Mouse (Mus musculus) limb, embryonic 12.5 days (tissue): ENCODE measurements at regions not wholly inside any gene's neighbourhood (a gene's known extent, or its start where the extent isn't known, plus 50 kb on each side); places are given as distances from the start of the nearest gene placed in this dataset.

ENCODE experiments used
- ATAC-seq: fragments of 200-750 bp; cut with Nextera tagmentation; 2 replicates; pipeline ENCODE4 v1.8.0; 2017; ENCODE audit warnings: low read depth, moderate TSS enrichment; ENCODE audit not compliant: insufficient number of reproducible peaks, insufficient read depth, low FRiP score, low TSS enrichment
- H3K27ac ChIP-seq: fragments of 300-500 bp; sonication (generic); 2 replicates; pipeline ENCODE4 v1.5.1; 2016; ENCODE audit warnings: mild to moderate bottlenecking, moderate library complexity
- H3K27me3 ChIP-seq: fragments of 300-500 bp; sonication (generic); 2 replicates; pipeline ENCODE4 v1.6.1; 2016; ENCODE audit warnings: mild to moderate bottlenecking, moderate library complexity
- H3K36me3 ChIP-seq: fragments of 300-500 bp; sonication (generic); 2 replicates; pipeline ENCODE4 v1.6.1; 2016; ENCODE audit warnings: mild to moderate bottlenecking, moderate library complexity
- H3K4me1 ChIP-seq: fragments of 300-500 bp; sonication (generic); replicated peaks from 2 replicates; pipeline ENCODE4 v1.6.1; 2016
- H3K4me2 ChIP-seq: fragments of 300-500 bp; sonication (generic); 2 replicates; pipeline ENCODE4 v1.6.1; 2016; ENCODE audit warnings: mild to moderate bottlenecking, moderate library complexity
- H3K4me3 ChIP-seq: fragments of 300-500 bp; sonication (generic); replicated peaks from 2 replicates; pipeline ENCODE4 v1.5.1; 2016; ENCODE audit warnings: mild to moderate bottlenecking
- H3K9ac ChIP-seq: fragments of 300-500 bp; sonication (generic); replicated peaks from 2 replicates; pipeline ENCODE4 v1.6.1; 2016; ENCODE audit warnings: mild to moderate bottlenecking, moderate library complexity
- H3K9me3 ChIP-seq: fragments of 300-500 bp; sonication (generic); 2 replicates; pipeline ENCODE4 v1.6.1; 2016; ENCODE audit warnings: mild to moderate bottlenecking, moderate library complexity
- WGBS: fragments of 180-500 bp; shearing (Covaris S2); methylation state at CpG from one replicate; pipeline ENCODE4 v1.1.7; 2016; 5-methylcytosine and 5-hydroxymethylcytosine counted together

- H3K4me2 ChIP-seq = no peak overlapping the region
- H3K27me3 ChIP-seq = no peaks in the 10 kb centered on the region
- no peaks in the 10 kb centered on the region for H3K36me3 ChIP-seq
- no peak overlapping the region for H3K27ac ChIP-seq
- 60% methylated on average over 6 of the region's 6 CpGs for WGBS
- no peaks in the 10 kb centered on the region for H3K4me1 ChIP-seq
- no peak overlapping the region for H3K9ac ChIP-seq
- no peak for ATAC-seq
- H3K9me3 ChIP-seq = 0 out of 2 replicates have a peak, but pooled peaks cover 4% of the 10 kb centered on the region
- no peak overlapping the region for H3K4me3 ChIP-seq
These were observed 87.1 kb upstream of the Gm10260 start for GRCm38 (mm10) chr13:97847561-97847960.

- 91% methylated on average over 5 of the region's 5 CpGs for WGBS
- ATAC-seq = no peak
- Histone ChIP-seq H3K9me3 (0 out of 2 replicates have a peak, but pooled peaks cover 4% of the 10 kb centered on the region), H3K36me3 (no peaks in the 10 kb centered on the region), H3K4me3 (no peak overlapping the region), H3K9ac (no peak overlapping the region), H3K4me1 (peaks cover 3% of the 10 kb centered on the region), H3K27me3 (no peaks in the 10 kb centered on the region), H3K27ac (no peak overlapping the region), H3K4me2 (no peak overlapping the region)
These were observed 84.7 kb upstream of the Gm10260 start for GRCm38 (mm10) chr13:97845148-97845547.

GRCm38 (mm10) chr13:97842801-97843200, 82.4 kb upstream of the Gm10260 start:
- Histone ChIP-seq H3K27me3 (no peaks in the 10 kb centered on the region), H3K27ac (no peak overlapping the region), H3K4me3 (no peak overlapping the region), H3K36me3 (no peaks in the 10 kb centered on the region), H3K9ac (no peak overlapping the region), H3K4me2 (no peak overlapping the region), H3K9me3 (0 out of 2 replicates have a peak, but pooled peaks cover 4% of the 10 kb centered on the region), H3K4me1 (peaks cover 15% of the 10 kb centered on the region)
- WGBS = 77% methylated on average over 5 of the region's 5 CpGs
- no peak for ATAC-seq

- Histone ChIP-seq H3K27me3 (no peaks in the 10 kb centered on the region), H3K4me1 (peaks cover 19% of the 10 kb centered on the region), H3K27ac (no peak overlapping the region), H3K9me3 (0 out of 2 replicates have a peak, but pooled peaks cover 4% of the 10 kb centered on the region), H3K4me2 (no peak overlapping the region), H3K9ac (no peak overlapping the region), H3K36me3 (no peaks in the 10 kb centered on the region), H3K4me3 (no peak overlapping the region)
- ATAC-seq = no peak
- WGBS = 95% methylated on average over 7 of the region's 7 CpGs
These were observed 81.1 kb upstream of the Gm10260 start for GRCm38 (mm10) chr13:97841503-97841902.

GRCm38 (mm10) chr13:97839617-97840308, 79.3 kb upstream of the Gm10260 start:
- Histone ChIP-seq H3K4me2 (peak overlapping the region; percentile 0; the same call in 1 of the 2 replicates), H3K27me3 (no peaks in the 10 kb centered on the region), H3K36me3 (no peaks in the 10 kb centered on the region), H3K9ac (no peak overlapping the region), H3K4me1 (peaks cover 19% of the 10 kb centered on the region), H3K4me3 (no peak overlapping the region), H3K9me3 (0 out of 2 replicates have a peak, but pooled peaks cover 4% of the 10 kb centered on the region), H3K27ac (no peak overlapping the region)
- WGBS = 14% methylated on average over 7 of the region's 7 CpGs
- no peak for ATAC-seq

GRCm38 (mm10) chr13:97837443-97838000, 77.1 kb upstream of the Gm10260 start:
- Histone ChIP-seq H3K4me2 (no peak overlapping the region), H3K9ac (no peak overlapping the region), H3K27ac (no peak overlapping the region), H3K4me3 (no peak overlapping the region), H3K9me3 (no peaks in the 10 kb centered on the region), H3K27me3 (no peaks in the 10 kb centered on the region), H3K36me3 (no peaks in the 10 kb centered on the region), H3K4me1 (peaks cover 19% of the 10 kb centered on the region)
- 69% methylated on average over 7 of the region's 7 CpGs for WGBS
- no peak for ATAC-seq

GRCm38 (mm10) chr13:97832448-97832847, 72.0 kb upstream of the Gm10260 start:
- Histone ChIP-seq H3K9me3 (no peaks in the 10 kb centered on the region), H3K4me3 (no peak overlapping the region), H3K27ac (no peak overlapping the region), H3K9ac (no peak overlapping the region), H3K4me2 (no peak overlapping the region), H3K36me3 (no peaks in the 10 kb centered on the region), H3K27me3 (no peaks in the 10 kb centered on the region), H3K4me1 (peaks cover under 1% of the 10 kb centered on the region; the same call in 1 of the 2 replicates)
- 88% methylated on average over 1 of the region's 1 CpGs for WGBS
- no peak for ATAC-seq

- no peak overlapping the region for H3K27ac ChIP-seq
- no peaks in the 10 kb centered on the region for H3K36me3 ChIP-seq
- no peaks in the 10 kb centered on the region for H3K9me3 ChIP-seq
- no peaks in the 10 kb centered on the region for H3K27me3 ChIP-seq
- no peak overlapping the region for H3K4me3 ChIP-seq
- no peaks in the 10 kb centered on the region; the same call in 1 of the 2 replicates for H3K4me1 ChIP-seq
- ATAC-seq = no peak
- no peak overlapping the region for H3K4me2 ChIP-seq
- WGBS = 80% methylated on average over 5 of the region's 5 CpGs
- no peak overlapping the region for H3K9ac ChIP-seq
These were observed 71.4 kb upstream of the Gm10260 start for GRCm38 (mm10) chr13:97831839-97832238.

GRCm38 (mm10) chr13:97829558-97829957, 69.1 kb upstream of the Gm10260 start:
- H3K9me3 ChIP-seq = no peaks in the 10 kb centered on the region
- H3K4me3 ChIP-seq = no peak overlapping the region
- no peak overlapping the region for H3K9ac ChIP-seq
- ATAC-seq = no peak
- no peak overlapping the region for H3K4me2 ChIP-seq
- no peaks in the 10 kb centered on the region for H3K27me3 ChIP-seq
- peaks cover 15% of the 10 kb centered on the region for H3K4me1 ChIP-seq
- 56% methylated on average over 5 of the region's 5 CpGs for WGBS
- no peaks in the 10 kb centered on the region for H3K36me3 ChIP-seq
- H3K27ac ChIP-seq = no peak overlapping the region

GRCm38 (mm10) chr13:97825801-97826576, 65.6 kb upstream of the Gm10260 start:
- Histone ChIP-seq H3K9me3 (no peaks in the 10 kb centered on the region), H3K4me3 (no peak overlapping the region), H3K9ac (no peak overlapping the region; the same call in 1 of the 2 replicates), H3K4me1 (peaks cover 28% of the 10 kb centered on the region), H3K27ac (0 out of 2 replicates have a peak overlapping the region, but pooled peaks have one; percentile 35), H3K4me2 (peak overlapping the region; percentile 37), H3K27me3 (peaks cover 6% of the 10 kb centered on the region; the same call in 1 of the 2 replicates), H3K36me3 (no peaks in the 10 kb centered on the region)
- 25% methylated on average over 22 of the region's 22 CpGs for WGBS
- no peak for ATAC-seq

GRCm38 (mm10) chr13:97825361-97825760, 64.9 kb upstream of the Gm10260 start:
- peaks cover 28% of the 10 kb centered on the region for H3K4me1 ChIP-seq
- H3K27me3 ChIP-seq = peaks cover 6% of the 10 kb centered on the region; the same call in 1 of the 2 replicates
- no peak overlapping the region for H3K9ac ChIP-seq
- 0 out of 2 replicates have a peak overlapping the region, but pooled peaks have one; percentile 35 for H3K27ac ChIP-seq
- no peak for ATAC-seq
- no peaks in the 10 kb centered on the region for H3K36me3 ChIP-seq
- 44% methylated on average over 3 of the region's 3 CpGs for WGBS
- no peaks in the 10 kb centered on the region for H3K9me3 ChIP-seq
- H3K4me2 ChIP-seq = peak overlapping the region; percentile 37
- H3K4me3 ChIP-seq = no peak overlapping the region
